Mouse (Mus musculus) thymus, postnatal 0 days (tissue): ENCODE data around the gene Slc44a4. TPM values are rescaled to one million over a fixed set of nuclear protein-coding genes. Genes with fewer than 3 reads are reported as not detected.

Source experiments
- DNase-seq: peaks from one replicate; pipeline ENCODE4 v3.0.0-alpha.2; 2015; ENCODE audit warnings: low spot score
- polyA plus RNA-seq: library from polyadenylated mRNA; unstranded; fragments of >200 nt; fragmentation: Nextera tagmentation; extraction: Ambion mirVana; gene quantifications from 2 replicates; pipeline ENCODE4 v1.2.1, GENCODE M21; 2015

Gene Slc44a4
- 0.57 and 0.81 TPM in 2 replicates for polyA plus RNA-seq

- DNase-seq: no peak
Observed at GRCm38 (mm10) chr17:34913930-34914665, at the start of gene Slc44a4. TSS of gene Slc44a4 (plus strand) at chr17:34914466.

DNA sequence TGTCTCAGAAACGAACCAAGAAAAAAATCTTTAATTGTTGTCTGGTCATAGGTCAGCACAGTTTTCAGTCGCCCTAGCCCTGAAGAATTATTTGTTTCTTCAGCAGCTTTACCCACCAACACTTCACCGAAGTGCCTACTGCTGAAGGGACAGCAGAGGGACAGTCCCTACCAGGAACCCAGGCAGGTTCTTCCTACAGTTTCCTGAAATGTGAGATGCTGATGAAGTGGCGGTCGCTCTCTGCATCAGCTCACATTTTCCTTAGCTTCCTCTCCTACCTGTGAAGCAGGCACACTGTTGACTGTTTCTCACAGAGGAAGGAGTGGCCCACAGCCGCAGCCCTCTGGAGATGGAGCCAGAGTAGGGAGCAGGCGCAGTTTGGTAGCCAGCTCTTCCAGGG is 48.3 kb upstream of the Slc44a4 start:
- no peak for DNase-seq

DNA sequence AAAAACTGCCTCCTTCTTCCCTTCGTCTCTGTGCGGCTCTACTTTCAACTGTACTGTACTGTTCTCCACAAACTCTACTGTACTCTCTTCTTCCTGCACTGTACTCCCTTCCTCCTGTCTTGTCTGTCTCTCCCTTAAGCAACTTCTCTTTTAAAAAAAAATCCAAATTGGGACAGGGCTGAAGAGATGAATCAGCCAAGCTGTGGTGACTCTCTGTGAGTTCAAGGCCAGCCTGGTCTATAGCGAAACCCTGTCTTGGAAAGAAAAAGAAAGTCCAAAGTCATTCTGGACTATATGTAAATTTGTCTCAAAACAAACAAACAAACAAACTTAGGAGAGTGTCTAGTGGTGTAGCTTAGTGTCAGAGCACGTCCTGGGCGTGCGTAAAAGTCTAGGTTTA is 39.9 kb upstream of the Slc44a4 start:
- DNase-seq: no peak

DNA sequence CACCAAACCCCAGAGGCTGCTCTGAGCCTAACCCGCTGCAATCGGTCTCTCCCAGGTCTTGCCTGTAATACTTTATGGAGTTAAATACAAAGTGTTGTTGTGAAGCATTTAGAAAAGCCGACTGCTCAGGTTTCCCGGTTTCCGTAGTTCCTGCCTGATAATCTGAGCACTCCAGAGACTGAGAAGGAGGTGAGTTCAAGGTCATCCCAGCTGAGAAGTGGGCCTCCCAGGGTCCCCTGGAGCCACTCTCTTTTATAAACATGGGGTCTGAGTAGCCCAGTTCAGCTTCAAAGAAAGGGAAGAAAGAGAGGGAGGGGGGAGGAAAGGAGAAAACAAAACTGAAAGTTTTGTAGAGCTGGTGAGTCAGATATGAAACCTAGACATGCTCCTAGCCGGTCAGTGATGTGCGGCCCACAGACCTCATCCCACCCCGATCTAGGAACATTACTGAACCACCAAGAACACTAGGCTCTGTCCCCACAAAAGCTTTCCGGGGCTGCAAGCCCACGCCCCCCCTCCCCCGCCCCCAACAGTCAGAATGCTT is 34.9 kb upstream of the Slc44a4 start, which contains the start of gene Zbtb12:
Gene Zbtb12, plus strand, starts transcription at position 148 of the 544 bp plus-strand sequence.
- no peak for DNase-seq

- no peak for DNase-seq
Observed at GRCm38 (mm10) chr17:34881166-34881565, 33.1 kb upstream of the Slc44a4 start.

GRCm38 (mm10) chr17:34881683-34882310 is 32.5 kb upstream of the Slc44a4 start, which contains the start of gene Gm20547:
TSS of gene Gm20547 (minus strand) at chr17:34882042.
- no peak for DNase-seq

DNA sequence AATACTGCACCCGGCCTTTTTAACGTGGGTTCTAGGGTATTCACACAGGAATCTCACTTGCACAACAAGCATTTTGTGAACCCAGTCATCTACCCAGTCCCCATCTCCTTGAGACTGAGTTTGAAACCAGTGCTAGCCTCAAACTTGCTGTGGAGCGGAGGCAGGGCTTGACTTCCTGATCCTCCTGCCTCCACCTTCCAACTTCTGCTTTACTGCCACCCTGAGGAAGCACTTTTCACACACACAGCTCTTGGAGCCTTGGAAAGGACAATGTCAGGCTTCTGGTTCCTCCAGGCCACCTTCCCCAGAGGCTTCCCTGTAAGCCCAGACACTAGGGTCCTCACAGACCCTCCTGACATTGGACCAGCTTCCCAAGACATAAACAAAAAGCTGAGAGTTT is 30.9 kb upstream of the Slc44a4 start:
- no peak for DNase-seq

GRCm38 (mm10) chr17:34884704-34885103 is 29.6 kb upstream of the Slc44a4 start:
- DNase-seq: no peak

GRCm38 (mm10) chr17:34885615-34886014 is 28.7 kb upstream of the Slc44a4 start:
- no peak for DNase-seq

GRCm38 (mm10) chr17:34887942-34888341 is 26.3 kb upstream of the Slc44a4 start:
- no peak for DNase-seq

DNA sequence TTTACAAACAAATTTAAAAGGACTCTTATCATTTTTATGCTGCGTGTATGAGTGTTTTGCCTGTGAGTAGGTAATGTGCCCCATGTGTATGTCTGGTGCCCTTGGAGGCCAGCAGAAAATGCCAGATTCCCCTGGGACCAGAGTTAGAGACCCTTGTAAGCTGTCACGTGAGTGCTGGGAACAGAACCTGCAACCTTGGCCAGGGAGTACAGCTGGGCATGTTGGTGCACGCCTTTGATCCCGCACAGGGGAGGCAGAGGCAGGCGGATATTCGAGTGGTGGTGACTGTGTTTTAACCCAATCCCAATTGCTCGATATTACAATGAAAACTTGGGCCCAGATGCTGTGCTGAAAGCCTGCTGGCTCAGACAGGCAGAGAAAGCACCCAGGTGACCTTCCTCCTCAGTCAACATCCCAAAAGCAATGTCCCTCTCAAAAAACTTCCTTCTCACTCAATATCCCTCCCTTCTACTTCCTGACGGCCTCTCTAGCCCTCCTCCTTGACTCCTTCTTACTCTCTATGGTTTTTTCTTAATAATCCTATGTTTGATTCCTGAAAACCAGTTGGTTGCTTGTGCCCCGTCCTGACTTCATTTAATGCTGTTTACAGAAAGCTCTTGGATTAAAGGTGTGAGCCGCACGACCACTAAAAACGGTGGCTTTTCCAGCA is 24.1 kb upstream of the Slc44a4 start:
- DNase-seq: no peak

DNA sequence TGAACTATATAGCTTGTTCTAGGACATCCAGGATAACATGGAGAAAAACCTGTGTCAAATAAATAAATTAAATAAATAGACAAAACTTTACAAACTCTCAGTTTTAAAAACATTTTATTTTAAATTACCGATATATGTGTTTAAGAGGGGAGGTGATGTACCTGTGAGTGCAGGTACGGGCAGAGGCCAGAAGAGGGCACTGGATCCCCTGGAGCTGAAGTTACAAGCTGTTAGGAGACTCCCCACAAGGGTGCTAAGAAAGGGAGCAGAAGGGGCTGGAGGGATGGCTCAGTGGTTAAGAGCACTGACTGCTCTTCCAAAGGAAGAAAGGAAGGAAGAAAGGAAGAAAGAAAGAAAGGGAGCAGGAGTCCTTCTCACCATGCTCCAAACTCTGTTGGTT is 22.9 kb upstream of the Slc44a4 start:
- no peak for DNase-seq

- DNase-seq: no peak
Observed at GRCm38 (mm10) chr17:34893072-34893824, 21.0 kb upstream of the Slc44a4 start.

- peak; percentile 95 for DNase-seq
Observed at GRCm38 (mm10) chr17:34894074-34894597, 20.1 kb upstream of the Slc44a4 start.

DNA sequence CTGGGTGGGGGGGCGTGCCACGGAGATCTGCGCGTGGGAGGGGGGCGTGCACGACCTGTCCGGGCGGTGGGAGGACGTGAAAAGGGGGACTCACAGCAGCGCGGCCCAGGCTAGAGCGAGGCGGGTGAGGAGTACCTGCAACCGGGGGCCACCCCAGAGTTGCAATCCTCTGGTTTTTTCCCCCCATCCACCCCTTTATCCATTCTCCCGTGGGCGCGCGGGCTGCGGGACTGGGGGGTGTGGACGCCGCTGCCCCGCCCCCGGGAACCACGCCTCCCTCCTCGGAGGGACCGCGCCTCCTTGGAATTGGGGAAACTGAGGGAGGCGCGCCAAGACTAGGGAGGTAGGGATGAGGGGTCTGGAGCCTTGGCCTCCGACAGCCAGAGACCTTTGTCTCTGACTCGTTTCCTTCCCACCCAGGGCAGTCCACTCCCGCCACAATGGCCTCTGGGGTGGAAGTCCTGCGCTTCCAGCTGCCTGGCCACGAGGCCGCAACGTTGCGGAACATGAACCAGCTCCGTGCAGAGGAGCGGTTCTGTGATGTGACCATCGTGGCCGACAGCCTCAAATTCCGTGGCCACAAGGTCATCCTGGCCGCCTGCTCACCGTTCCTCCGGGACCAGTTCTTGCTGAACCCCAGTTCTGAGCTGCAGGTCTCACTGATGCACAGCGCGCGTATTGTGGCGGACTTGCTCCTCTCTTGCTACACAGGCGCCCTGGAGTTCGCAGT is 19.3 kb upstream of the Slc44a4 start:
- DNase-seq: no peak

- DNase-seq: peak; percentile 6
Observed at GRCm38 (mm10) chr17:34895724-34896123, 18.5 kb upstream of the Slc44a4 start.

GRCm38 (mm10) chr17:34896366-34896765 is 17.9 kb upstream of the Slc44a4 start:
- DNase-seq: peak; percentile 52

DNA sequence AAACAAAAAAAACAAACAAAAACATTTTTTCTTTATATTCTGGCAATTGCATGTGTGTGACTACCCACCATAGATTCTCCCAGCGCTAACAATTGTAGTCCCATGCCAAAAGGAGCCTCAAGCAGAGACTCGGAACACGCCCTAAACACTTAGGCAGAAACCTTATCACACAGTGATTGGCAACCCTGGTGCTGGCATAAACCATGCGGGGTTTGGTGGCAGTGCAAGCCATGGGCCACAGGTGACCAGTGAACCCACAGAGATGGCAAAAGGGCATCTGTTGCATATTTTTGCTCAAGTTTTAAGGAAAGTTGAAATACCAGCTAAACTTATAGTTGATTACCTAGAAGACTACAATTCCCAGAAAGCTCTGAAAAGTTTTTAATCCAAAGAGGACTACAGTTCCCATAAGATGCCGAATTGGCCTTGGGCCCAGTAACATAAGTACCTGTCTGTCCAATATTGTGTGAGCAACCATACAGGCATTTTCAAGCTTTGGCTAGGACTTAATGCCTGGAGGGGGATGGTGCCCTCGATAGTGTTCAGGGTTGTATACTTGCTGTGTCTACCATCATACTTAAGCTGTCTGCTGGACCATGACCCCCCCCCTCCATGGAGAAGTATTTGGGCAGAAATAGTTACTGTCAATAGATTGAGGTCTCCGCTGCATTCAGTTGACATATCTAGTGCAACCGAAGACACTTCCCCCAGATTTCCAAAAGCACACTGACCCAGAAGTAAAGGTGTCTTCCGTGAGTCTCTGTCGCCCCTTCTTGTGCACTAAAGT is 16.7 kb upstream of the Slc44a4 start:
- DNase-seq: peak; percentile 4

GRCm38 (mm10) chr17:34898160-34898586 is 16.1 kb upstream of the Slc44a4 start, which contains the start of the genes C2 and Ehmt2:
TSS of gene C2 (minus strand) at chr17:34898265.
TSS of gene Ehmt2 (plus strand) at chr17:34898469.
- DNase-seq: peak; percentile 78
